Mouse (Mus musculus) CH12.LX (cell line): ENCODE results near the gene Olfr301. TPM values are rescaled to one million over a fixed set of nuclear protein-coding genes. Genes with fewer than 3 reads are reported as not detected.

Experiments used
- DNase-seq: peaks from one replicate; pipeline ENCODE4 v3.0.0-alpha.2; 2013; ENCODE audit errors: extremely low read depth
- H3K27ac ChIP-seq: 2 replicates; pipeline ENCODE4 v1.5.1; 2012; ENCODE audit warnings: low read depth, mild to moderate bottlenecking, control low read depth, moderate library complexity; ENCODE audit not compliant: insufficient read depth
- H3K27me3 ChIP-seq: replicated peaks from 2 replicates; pipeline ENCODE3; 2012; ENCODE audit warnings: inconsistent platforms
- H3K36me3 ChIP-seq, 2 experiments: replicated peaks in 1 of 2; 2 replicates each; pipeline versions ENCODE3 to v1.6.1; 2012; ENCODE audit warnings: inconsistent platforms in 1 of 2, low read length in 1 of 2, mild to moderate bottlenecking in 1 of 2, mixed read lengths in 1 of 2, moderate library complexity in 1 of 2; ENCODE audit not compliant: control insufficient read depth in 1 of 2, insufficient read depth in 1 of 2
- H3K4me1 ChIP-seq, 2 experiments: 2 replicates each; pipeline ENCODE4 v1.6.1; 2012; ENCODE audit warnings: inconsistent platforms in 1 of 2, moderate library complexity in 1 of 2; ENCODE audit not compliant: insufficient read depth in 2 of 2, control insufficient read depth in 1 of 2
- H3K4me2 ChIP-seq: 2 replicates; pipeline ENCODE4 v1.6.1; 2012; ENCODE audit warnings: low read depth, mild to moderate bottlenecking, control low read depth; ENCODE audit not compliant: poor library complexity, insufficient read depth, severe bottlenecking
- H3K4me3 ChIP-seq, 3 experiments: fragments of 150-350 bp in 1 of 3; sonication (generic) in 1 of 3; replicated peaks in 1 of 3; 2 replicates each; pipeline versions ENCODE3 to v1.5.1; 2011 to 2012; ENCODE audit warnings: low read depth in 2 of 3, low read length in 2 of 3, mild to moderate bottlenecking in 2 of 3, moderate library complexity in 2 of 3, control low read depth in 1 of 3, improper control_type of control experiment in 1 of 3, inconsistent platforms in 1 of 3, mixed read lengths in 1 of 3; ENCODE audit not compliant: poor library complexity in 1 of 3
- H3K79me2 ChIP-seq: replicated peaks from 2 replicates; pipeline ENCODE4 v1.6.1; 2012; ENCODE audit warnings: mild to moderate bottlenecking, moderate library complexity; ENCODE audit not compliant: control insufficient read depth, poor library complexity, insufficient read depth, severe bottlenecking; ENCODE audit errors: extremely low read depth
- H3K9ac ChIP-seq: 2 replicates; pipeline ENCODE4 v1.6.1; 2012; ENCODE audit warnings: low read depth, mild to moderate bottlenecking, control low read depth, moderate library complexity; ENCODE audit not compliant: insufficient read depth
- H3K9me3 ChIP-seq: replicated peaks from 2 replicates; pipeline ENCODE3; 2012; ENCODE audit warnings: low read length, inconsistent platforms, mixed read lengths
- BHLHE40 ChIP-seq: IDR thresholded peaks from 2 replicates; pipeline ENCODE4 v1.6.1; 2011; ENCODE audit warnings: mild to moderate bottlenecking, low read depth, low read length, improper control_type of control experiment
- CHD1 ChIP-seq: IDR thresholded peaks from 2 replicates; pipeline ENCODE4 v1.6.1; 2012; ENCODE audit warnings: low read depth, low read length, improper control_type of control experiment, inconsistent platforms
- CHD2 ChIP-seq: IDR thresholded peaks from 2 replicates; pipeline ENCODE4 v1.6.1; 2011; ENCODE audit warnings: low read length, improper control_type of control experiment
- CTCF ChIP-seq, 2 experiments: IDR thresholded peaks in 1 of 2; conservative IDR thresholded peaks in 1 of 2; 2 replicates each; pipeline ENCODE4 v1.5.1; 2011 to 2012; ENCODE audit warnings: low read depth in 2 of 2, low read length in 2 of 2, improper control_type of control experiment in 1 of 2, inconsistent platforms in 1 of 2, mild to moderate bottlenecking in 1 of 2, moderate library complexity in 1 of 2
- E2F4 ChIP-seq: IDR thresholded peaks from 2 replicates; pipeline ENCODE4 v1.6.1; 2011; ENCODE audit warnings: low read depth, low read length, improper control_type of control experiment; ENCODE audit not compliant: insufficient replicate concordance
- ELF1 ChIP-seq: IDR thresholded peaks from 2 replicates; pipeline ENCODE4 v1.6.1; 2014; ENCODE audit warnings: low read depth, mild to moderate bottlenecking, inconsistent platforms, low read length, improper control_type of control experiment
- GABPA ChIP-seq: IDR thresholded peaks from 2 replicates; pipeline ENCODE4 v1.6.1; 2012; ENCODE audit warnings: low read depth, low read length, improper control_type of control experiment, inconsistent platforms; ENCODE audit not compliant: insufficient replicate concordance
- IRF4 ChIP-seq: IDR thresholded peaks from 2 replicates; pipeline ENCODE4 v1.6.1; 2014; ENCODE audit warnings: low read depth, mild to moderate bottlenecking, inconsistent platforms, low read length, improper control_type of control experiment
- JUN ChIP-seq: IDR thresholded peaks from 2 replicates; pipeline ENCODE4 v1.6.1; 2011; ENCODE audit warnings: low read depth, mild to moderate bottlenecking, low read length, improper control_type of control experiment, moderate library complexity; ENCODE audit not compliant: insufficient read depth
- JUND ChIP-seq: conservative IDR thresholded peaks from 2 replicates; pipeline ENCODE4 v1.6.1; 2011; ENCODE audit warnings: low read depth, low read length, improper control_type of control experiment
- MAFK ChIP-seq: IDR thresholded peaks from 2 replicates; pipeline ENCODE4 v1.6.1; 2011; ENCODE audit warnings: low read length, improper control_type of control experiment; ENCODE audit not compliant: insufficient replicate concordance
- MAX ChIP-seq: IDR thresholded peaks from 2 replicates; pipeline ENCODE4 v1.6.1; 2011; ENCODE audit warnings: low read length, improper control_type of control experiment
- MAZ ChIP-seq: IDR thresholded peaks from 2 replicates; pipeline ENCODE4 v1.6.1; 2012; ENCODE audit warnings: low read depth, mild to moderate bottlenecking, inconsistent platforms, low read length, improper control_type of control experiment, moderate library complexity
- MEF2A ChIP-seq: IDR thresholded peaks from 2 replicates; pipeline ENCODE4 v1.6.1; 2014; ENCODE audit warnings: low read depth, mild to moderate bottlenecking, inconsistent platforms, low read length, improper control_type of control experiment, borderline replicate concordance
- MYC ChIP-seq: IDR thresholded peaks from 2 replicates; pipeline ENCODE4 v1.6.1; 2011; ENCODE audit warnings: low read depth, mild to moderate bottlenecking, improper control_type of control experiment, low read length
- NELFE ChIP-seq: IDR thresholded peaks from 2 replicates; pipeline ENCODE4 v1.6.1; 2011; ENCODE audit warnings: low read depth, low read length, improper control_type of control experiment
- NRF1 ChIP-seq: IDR thresholded peaks from 2 replicates; pipeline ENCODE4 v1.6.1; 2014; ENCODE audit warnings: low read depth, mild to moderate bottlenecking, inconsistent platforms, low read length, improper control_type of control experiment, moderate library complexity
- POLR2A ChIP-seq: IDR thresholded peaks from 2 replicates; pipeline ENCODE4 v1.6.1; 2011; ENCODE audit warnings: low read depth, mild to moderate bottlenecking, improper control_type of control experiment, low read length
- POLR2AphosphoS2 ChIP-seq: IDR thresholded peaks from 2 replicates; pipeline ENCODE4 v1.6.1; 2011; ENCODE audit warnings: low read depth, low read length, improper control_type of control experiment
- RCOR1 ChIP-seq: conservative IDR thresholded peaks from 2 replicates; pipeline ENCODE4 v1.6.1; 2012; ENCODE audit warnings: low read depth, mild to moderate bottlenecking, inconsistent platforms, low read length, improper control_type of control experiment
- SMC3 ChIP-seq: IDR thresholded peaks from 2 replicates; pipeline ENCODE4 v1.6.1; 2011; ENCODE audit warnings: low read depth, low read length, improper control_type of control experiment
- TBP ChIP-seq: conservative IDR thresholded peaks from 2 replicates; pipeline ENCODE4 v1.6.1; 2011; ENCODE audit warnings: low read depth, low read length, improper control_type of control experiment
- TCF12 ChIP-seq: IDR thresholded peaks from 2 replicates; pipeline ENCODE4 v1.6.1; 2014; ENCODE audit warnings: low read depth, mild to moderate bottlenecking, inconsistent platforms, low read length, improper control_type of control experiment
- UBTF ChIP-seq: IDR thresholded peaks from 2 replicates; pipeline ENCODE4 v1.6.1; 2012; ENCODE audit warnings: low read depth, mild to moderate bottlenecking, inconsistent platforms, low read length, improper control_type of control experiment, moderate library complexity
- USF2 ChIP-seq: conservative IDR thresholded peaks from 2 replicates; pipeline ENCODE4 v1.6.1; 2011; ENCODE audit warnings: low read depth, low read length, improper control_type of control experiment
- ZMIZ1 ChIP-seq: IDR thresholded peaks from 2 replicates; pipeline ENCODE4 v1.6.1; 2012; ENCODE audit warnings: low read depth, mild to moderate bottlenecking, inconsistent platforms, low read length, improper control_type of control experiment
- ZNF384 ChIP-seq: IDR thresholded peaks from 2 replicates; pipeline ENCODE4 v1.6.1; 2012; ENCODE audit warnings: low read depth, low read length, improper control_type of control experiment, inconsistent platforms
- dilution Hi-C: fragments of 300-500 bp; cut with MboI; formaldehyde crosslinking; loops from 2 replicates; pipeline ENCODE4 v1.14.3; 2020; ENCODE audit warnings: low sequenced_read_pairs; ENCODE audit not compliant: extremely low pct_unique_long_range_greater_than_20kb, extremely low pct_ligation_motif_present
- in situ Hi-C: fragments of 300-500 bp; cut with MboI; formaldehyde crosslinking; loops from 3 replicates; pipeline ENCODE4 v1.14.3; 2019; ENCODE audit warnings: low sequenced_read_pairs, low pct_ligation_motif_present, low pct_unique_long_range_greater_than_20kb, mixed read lengths
- polyA plus RNA-seq: library from polyadenylated mRNA; unstranded; fragments of >175 nt; gene quantifications from 2 replicates; pipeline ENCODE4 v1.2.1, GENCODE M21; 2012; ENCODE audit warnings: low read depth; ENCODE audit not compliant: insufficient read length
- total RNA-seq, 2 experiments: library from RNA; depleted of rRNA; stranded (reverse); fragments of 300-350 nt in 1 of 2; fragments of >200 nt in 1 of 2; gene quantifications; 2 replicates each; pipeline ENCODE4 v1.2.3; 2012 to 2014

Gene Olfr301
- total RNA-seq (2012; rRNA removed), result not detected in 2 replicates
- total RNA-seq (2014; rRNA removed), result not detected in 2 replicates
- not detected in 2 replicates for polyA plus RNA-seq

GRCm38 (mm10) chr7:86403546-86403945, at the start of gene Olfr301:
Gene Olfr301, plus strand, starts transcription at chr7:86403846.
- no peak for TF ChIP-seq MAX
- TF ChIP-seq MEF2A, result no peak
- TF ChIP-seq UBTF, result no peak
- no peak for TF ChIP-seq BHLHE40
- no peak for TF ChIP-seq TCF12
- TF ChIP-seq SMC3, result no peak
- no peak for TF ChIP-seq USF2
- no peak for TF ChIP-seq TBP
- TF ChIP-seq IRF4, result no peak
- no peak for TF ChIP-seq MAFK
- TF ChIP-seq E2F4, result no peak
- TF ChIP-seq CHD1, result no peak
- no peak for TF ChIP-seq MAZ
- TF ChIP-seq CHD2, result no peak
- TF ChIP-seq ZNF384, result no peak
- no peak for TF ChIP-seq JUN
- no peak for TF ChIP-seq RCOR1
- TF ChIP-seq POLR2A, result no peak
- TF ChIP-seq CTCF (conservative IDR thresholded peaks at IDR 0.05 in 1 of 2, IDR thresholded peaks at IDR 0.05 in 1 of 2; ENCODE audit: low read depth in 2 of 2, low read length in 2 of 2), result no peak
- TF ChIP-seq JUND, result no peak
- Histone ChIP-seq H3K27me3 (no peaks in the 10 kb centered on the region), H3K9me3 (peaks cover 6% of the 10 kb centered on the region), H3K27ac (no peak within 1 kb of the TSS), H3K4me2 (no peak within 1 kb of the TSS), H3K4me1 (no peaks in the 10 kb centered on the region), H3K4me3 (no peak within 1 kb of the TSS), H3K9ac (no peak within 1 kb of the TSS), H3K36me3 (no peaks in the 10 kb centered on the region), H3K79me2 (no peaks in the 10 kb centered on the region)
- in situ Hi-C loops, result no loop called here
- dilution Hi-C loops, result no loop called here
- no peak for DNase-seq

- in situ Hi-C loops, result no loop called here
- dilution Hi-C loops, result no loop called here
- no peak for DNase-seq
Observed at GRCm38 (mm10) chr7:86366828-86367227, 36.8 kb upstream of the Olfr301 start, which contains the start of gene Olfr305. Gene Olfr305, minus strand, starts transcription at chr7:86366928.

More at GRCm38 (mm10) chr7:86366828-86367227, 36.8 kb upstream of the Olfr301 start, which contains the start of gene Olfr305:
- no peaks in the 10 kb centered on the region for H3K36me3 ChIP-seq
- H3K4me3 ChIP-seq, result no peak within 1 kb of the TSS
- no peaks in the 10 kb centered on the region for H3K4me1 ChIP-seq
- peaks cover 17% of the 10 kb centered on the region for H3K9me3 ChIP-seq
- no peak within 1 kb of the TSS for H3K4me2 ChIP-seq
- no peaks in the 10 kb centered on the region for H3K27me3 ChIP-seq
- H3K27ac ChIP-seq, result no peak within 1 kb of the TSS
- no peaks in the 10 kb centered on the region for H3K79me2 ChIP-seq
- H3K9ac ChIP-seq, result no peak within 1 kb of the TSS
- TF ChIP-seq NELFE (no peak), IRF4 (no peak), MAX (no peak), SMC3 (no peak), GABPA (no peak), ELF1 (no peak), ZMIZ1 (no peak), USF2 (no peak), NRF1 (no peak), MEF2A (no peak), MYC (no peak), E2F4 (no peak), POLR2AphosphoS2 (no peak), ZNF384 (no peak), BHLHE40 (no peak), POLR2A (no peak), TCF12 (no peak)
